Mouse (Mus musculus) adrenal gland, postnatal 10 days (tissue): ENCODE results near the gene Gosr2. TPM values are rescaled to one million over a fixed set of nuclear protein-coding genes. Genes with fewer than 3 reads are reported as not detected.

Experiments used
- DNase-seq: peaks from one replicate; pipeline ENCODE4 v3.0.0; 2021; ENCODE audit warnings: mixed read lengths
- long read RNA-seq, 2 experiments: library from polyadenylated mRNA; stranded (forward); transcript quantifications; one replicate each; pipeline ENCODE4 v2.0.0; 2021
- total RNA-seq, 2 experiments: library from RNA; stranded (reverse); gene quantifications; 2 replicates each; pipeline ENCODE4 v1.2.3; 2021

Gosr2 gene
- total RNA-seq: 10 to 100 TPM; 64.3 to 72.7 TPM
- long read RNA-seq, experiment 1, transcript Gosr2-201 (6 exons, 3,266 nt): major isoform, 58 of 92 reads
- long read RNA-seq, experiment 1, partial matches to known transcripts: 4 of 92 reads
- long read RNA-seq, experiment 1, other reads (novel, unspliced or antisense): 24 of 92 reads
- long read RNA-seq, experiment 2, transcript Gosr2-202 (5 exons, 1,044 nt): minor isoform, 6 of 65 reads
- long read RNA-seq, experiment 2, transcript Gosr2-201 (6 exons, 3,266 nt): major isoform, 41 of 65 reads
- long read RNA-seq, experiment 2, partial matches to known transcripts: 2 of 65 reads
- long read RNA-seq, experiment 2, other reads (novel, unspliced or antisense): 12 of 65 reads

DNA sequence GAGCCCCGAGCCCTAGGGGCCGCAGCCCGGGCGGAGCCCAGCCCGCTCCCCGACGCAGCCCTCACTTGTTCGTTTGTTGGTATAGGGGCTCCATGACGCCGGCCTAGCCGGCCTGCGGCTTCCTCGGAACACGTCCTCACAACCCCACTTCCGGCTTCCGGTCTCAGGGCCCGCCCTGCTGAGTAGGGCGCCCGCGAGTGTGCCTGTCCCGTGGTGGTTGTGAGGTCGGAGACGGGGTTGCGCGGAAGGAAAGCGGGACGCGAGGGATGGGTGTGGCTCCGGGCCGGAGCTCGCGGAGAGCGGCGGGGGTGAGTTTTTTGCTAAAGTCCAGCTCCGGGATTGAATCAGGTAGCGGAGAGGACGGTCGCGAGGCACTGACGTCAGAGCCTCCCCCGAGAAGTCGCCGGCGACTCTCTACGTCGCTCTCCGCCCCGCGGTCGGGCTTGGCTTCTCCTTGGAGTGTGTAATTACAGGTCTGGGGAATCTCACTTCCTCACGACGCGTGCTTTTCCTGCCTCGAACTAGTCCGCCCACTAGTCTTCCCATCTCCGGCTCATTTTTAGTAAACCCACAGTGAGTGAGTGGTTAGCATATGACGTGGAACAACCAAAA is at the start of gene Gosr2:
Gosr2 (minus strand) TSS at position 334 of the 612 bp plus-strand sequence.
- peak; percentile 91 for DNase-seq

DNA sequence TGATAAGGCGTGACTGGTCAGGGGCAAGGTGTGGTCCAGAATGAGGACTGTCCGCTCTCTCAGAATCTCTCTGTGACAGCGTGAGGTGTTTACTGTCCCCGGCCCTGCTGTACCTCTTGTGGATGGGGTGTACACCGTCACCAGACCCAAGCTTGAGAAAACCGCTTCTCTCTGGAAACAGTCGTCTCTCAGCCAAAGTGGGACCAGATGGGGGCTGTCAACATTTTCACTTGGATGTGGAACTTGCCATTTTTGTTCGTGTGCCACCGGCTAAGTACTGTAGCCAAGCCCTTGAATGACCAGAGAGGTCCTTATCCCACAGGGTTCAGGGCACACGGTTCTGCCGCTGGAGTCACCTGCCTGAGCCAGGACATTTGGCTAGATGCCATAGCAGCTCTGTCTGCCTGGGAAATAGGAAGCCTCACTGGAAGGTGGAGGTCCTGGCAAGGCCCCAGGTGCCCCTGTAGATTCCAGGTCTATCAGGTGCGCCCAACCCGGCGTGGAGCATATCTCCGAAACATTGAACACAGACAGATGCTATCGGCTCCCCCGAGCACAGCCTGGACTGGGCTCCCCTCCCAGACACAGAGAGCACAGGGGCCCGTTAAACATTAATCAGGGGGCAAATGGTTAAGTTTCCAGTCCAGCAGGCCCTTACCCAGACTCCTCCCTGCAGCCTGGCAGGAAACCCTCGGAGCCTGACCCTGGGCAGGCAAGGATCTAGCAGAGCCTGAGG is 37.5 kb upstream of the Gosr2 start:
- peak; percentile 18 for DNase-seq

DNA sequence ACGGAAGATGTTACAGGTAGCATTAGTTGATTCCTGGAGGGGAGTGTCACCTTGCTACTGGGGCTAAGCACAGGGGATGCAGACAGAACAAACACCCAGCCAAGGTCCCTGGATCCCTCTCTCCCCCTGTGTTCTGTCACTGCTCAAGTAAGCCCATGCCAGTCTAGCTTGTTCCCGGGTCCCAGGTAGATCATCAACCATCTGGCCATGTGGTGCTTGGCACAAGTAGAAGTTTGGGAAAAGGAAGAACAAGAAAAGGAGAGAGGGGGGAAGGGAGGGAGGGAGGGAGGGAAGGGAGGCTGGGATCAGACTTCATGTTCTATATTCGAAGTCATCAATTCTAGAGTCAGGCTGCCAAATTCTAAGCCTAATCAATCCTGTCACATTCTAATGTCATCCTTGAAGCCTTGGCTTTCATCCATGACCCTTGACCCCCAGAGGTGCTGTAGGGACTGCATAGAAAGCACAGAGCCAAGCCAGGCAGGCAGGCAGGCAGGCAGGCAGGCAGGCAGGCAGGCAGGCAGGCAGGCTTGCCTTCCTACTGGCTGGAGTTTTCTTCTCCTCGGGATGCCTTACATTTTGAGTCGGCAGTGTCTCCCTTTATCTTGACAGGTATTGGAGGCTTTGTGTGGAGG is 36.8 kb upstream of the Gosr2 start:
- no peak for DNase-seq

- DNase-seq: peak; percentile 21
These were observed 36.3 kb upstream of the Gosr2 start for GRCm38 (mm10) chr11:103733961-103734360.

GRCm38 (mm10) chr11:103733069-103733468 is 35.4 kb upstream of the Gosr2 start:
- DNase-seq: no peak

- no peak for DNase-seq
These were observed 34.6 kb upstream of the Gosr2 start for GRCm38 (mm10) chr11:103732306-103732705.

- no peak for DNase-seq
These were observed 33.9 kb upstream of the Gosr2 start for GRCm38 (mm10) chr11:103731594-103731993.

GRCm38 (mm10) chr11:103729282-103729985 is 31.7 kb upstream of the Gosr2 start:
- DNase-seq: no peak

DNA sequence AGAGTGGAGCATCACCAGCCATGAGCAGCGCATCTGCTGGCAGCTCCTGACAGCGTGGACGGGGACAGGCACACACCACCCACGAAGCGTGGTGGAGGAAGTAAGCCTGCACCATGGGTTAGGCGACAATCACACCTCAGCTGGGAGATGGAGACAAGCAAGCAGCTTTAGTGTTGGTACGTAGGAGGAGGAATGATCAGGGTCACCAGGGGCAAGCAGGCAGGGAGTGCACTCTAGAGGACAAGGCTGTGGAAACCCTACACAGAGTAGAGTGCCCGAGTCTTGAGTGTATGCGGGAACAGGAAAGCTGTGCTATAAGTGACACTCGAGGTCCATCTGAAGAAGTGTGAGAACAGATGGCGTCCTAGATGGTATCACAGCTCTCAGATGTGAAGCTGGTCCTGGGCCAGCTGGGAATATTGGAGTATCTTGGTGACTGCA is 26.7 kb upstream of the Gosr2 start:
- DNase-seq: no peak

- DNase-seq: no peak
These were observed 24.4 kb upstream of the Gosr2 start for GRCm38 (mm10) chr11:103722040-103722481.

DNA sequence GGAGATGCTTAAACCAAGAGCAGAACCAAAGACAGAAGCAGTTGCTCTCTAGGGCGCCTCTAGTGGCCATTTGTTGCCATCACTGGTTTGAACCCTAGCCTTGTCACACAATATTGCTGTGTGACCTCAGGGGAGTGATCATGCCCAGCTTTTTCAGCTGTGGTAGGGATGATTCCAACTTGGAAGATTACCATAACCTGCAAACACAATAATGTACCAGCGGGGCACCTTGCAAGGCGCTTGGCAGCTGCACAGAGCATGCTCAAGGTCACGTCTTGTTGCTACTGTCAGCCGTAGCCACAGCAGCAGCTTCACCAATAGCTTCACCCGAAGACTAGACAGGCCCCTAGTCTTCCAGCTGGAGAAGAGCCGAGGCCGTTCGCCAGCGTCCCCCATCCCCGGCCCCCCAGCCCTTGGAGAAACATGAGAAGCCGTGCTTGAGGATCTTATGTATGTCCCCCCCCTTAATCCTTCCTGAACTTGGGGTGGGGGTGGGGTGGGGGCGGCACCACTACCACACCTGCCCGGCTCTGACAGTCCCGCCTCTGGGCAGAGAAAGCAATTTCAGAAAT is 23.9 kb upstream of the Gosr2 start:
- peak; percentile 35 for DNase-seq

- no peak for DNase-seq
These were observed 21.7 kb upstream of the Gosr2 start for GRCm38 (mm10) chr11:103719436-103719835.

DNA sequence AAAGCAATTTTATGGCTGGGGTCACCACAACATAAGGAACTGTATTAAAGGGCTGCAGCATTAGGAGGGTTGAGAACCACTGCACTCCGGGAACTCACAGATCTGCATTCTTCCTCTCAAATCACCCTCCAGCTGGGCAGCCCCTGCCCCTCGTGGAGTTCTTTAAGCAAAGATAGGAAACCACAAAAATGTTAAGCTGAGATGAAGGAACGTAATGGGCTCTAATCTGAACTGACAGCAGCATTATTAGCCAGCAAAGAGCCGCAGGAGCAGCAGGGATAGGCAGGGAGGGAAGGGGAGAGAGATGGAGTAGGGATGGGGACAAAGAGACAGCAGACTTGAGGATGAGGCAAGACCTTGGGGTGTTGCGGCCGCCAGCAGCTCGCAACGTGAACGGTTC is 19.3 kb upstream of the Gosr2 start:
- no peak for DNase-seq

GRCm38 (mm10) chr11:103714074-103714473 is 16.4 kb upstream of the Gosr2 start:
- no peak for DNase-seq

- DNase-seq: no peak
These were observed 14.3 kb upstream of the Gosr2 start for GRCm38 (mm10) chr11:103711851-103712587.

GRCm38 (mm10) chr11:103709982-103710381 is 12.3 kb upstream of the Gosr2 start:
- DNase-seq: no peak

DNA sequence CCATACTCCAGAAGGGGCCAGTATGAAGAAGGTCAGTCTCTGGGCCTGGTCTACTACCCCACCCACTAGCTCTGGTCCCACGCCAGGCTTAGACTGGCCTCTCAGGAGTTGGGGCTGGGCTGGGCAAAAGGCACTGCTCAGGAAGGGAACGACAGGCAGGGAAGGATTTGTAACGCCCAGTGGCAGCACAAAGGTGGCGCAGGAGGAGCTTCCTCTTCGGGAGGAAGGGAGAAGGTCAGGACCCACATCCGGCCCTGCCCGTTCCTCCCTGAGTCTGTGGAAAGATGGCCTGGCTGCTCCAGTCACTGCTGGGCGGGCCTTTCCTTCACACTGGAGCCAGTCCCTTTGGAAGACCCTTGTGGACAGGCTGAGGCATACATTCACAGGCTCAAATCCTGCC is 9.3 kb upstream of the Gosr2 start:
- peak; percentile 45 for DNase-seq

- DNase-seq: no peak
These were observed 528 bp upstream of the Gosr2 start for GRCm38 (mm10) chr11:103698226-103698625.

- no peak for DNase-seq
These were observed 690 bp downstream of the Gosr2 start for GRCm38 (mm10) chr11:103696851-103697564.

GRCm38 (mm10) chr11:103693241-103693640 is 4.5 kb downstream of the Gosr2 start:
- no peak for DNase-seq
